Mouse (Mus musculus) heart, adult 2 months (tissue): ENCODE measurements around the gene Dtnbp1. TPM values are rescaled to one million over a fixed set of nuclear protein-coding genes. Genes with fewer than 3 reads are reported as not detected.
A peak's percentile ranks its signal among the peaks of the same experiment; 100 is the strongest.

ENCODE experiments used
- DNase-seq, 2 experiments: peaks; one replicate each; pipeline ENCODE4 v3.0.0; 2021
- H3K27ac ChIP-seq: fragments of 200-600 bp; 2 replicates; pipeline ENCODE4 v1.8.1; 2022
- H3K27me3 ChIP-seq: fragments of 200-500 bp; 2 replicates; pipeline ENCODE4 v1.6.1; 2012; ENCODE audit warnings: mild to moderate bottlenecking, low read length, inconsistent platforms, mixed read lengths; ENCODE audit not compliant: control insufficient read depth, insufficient read depth
- H3K36me3 ChIP-seq: fragments of 200-500 bp; 2 replicates; pipeline ENCODE4 v1.6.1; 2012; ENCODE audit warnings: low read length, inconsistent platforms; ENCODE audit not compliant: control insufficient read depth, insufficient read depth
- H3K4me1 ChIP-seq: fragments of 200-500 bp; 2 replicates; pipeline ENCODE4 v1.6.1; 2011; ENCODE audit warnings: low read length; ENCODE audit not compliant: control insufficient read depth, insufficient read depth
- H3K4me3 ChIP-seq: fragments of 200-600 bp; 2 replicates; pipeline ENCODE4 v1.8.1; 2022
- H3K79me2 ChIP-seq: fragments of 200-500 bp; replicated peaks from 2 replicates; pipeline ENCODE4 v1.6.1; 2012; ENCODE audit warnings: mild to moderate bottlenecking, inconsistent platforms, low read length, moderate library complexity, mixed read lengths; ENCODE audit not compliant: control insufficient read depth, insufficient read depth
- H3K9ac ChIP-seq: fragments of 200-500 bp; 2 replicates; pipeline ENCODE4 v1.6.1; 2012; ENCODE audit warnings: low read depth, mild to moderate bottlenecking, control low read depth, inconsistent platforms, low read length, mixed read lengths
- CTCF ChIP-seq: fragments of 200-600 bp; IDR thresholded peaks from 2 replicates; pipeline ENCODE4 v1.8.1; 2022; ENCODE audit warnings: antibody characterized with exemption, mild to moderate bottlenecking, moderate library complexity
- EP300 ChIP-seq: fragments of 200-500 bp; IDR thresholded peaks from 2 replicates; pipeline ENCODE4 v1.6.1; 2011; ENCODE audit warnings: low read depth, low read length, control low read depth; ENCODE audit not compliant: insufficient read depth
- POLR2A ChIP-seq: fragments of 200-500 bp; IDR thresholded peaks from 2 replicates; pipeline ENCODE4 v1.6.1; 2011; ENCODE audit warnings: mild to moderate bottlenecking, low read depth, low read length, control low read depth; ENCODE audit not compliant: insufficient read depth
- WGBS: fragments of 180-500 bp; shearing (Covaris S2); methylation state at CpG from one replicate; pipeline ENCODE4 v1.1.7; 2018; 5-methylcytosine and 5-hydroxymethylcytosine counted together
- intact Hi-C: fragments of 180-260 bp; cut with DNase I; formaldehyde crosslinking; loops from one replicate; pipeline ENCODE4 v1.15.1; 2025
- polyA plus RNA-seq: library from polyadenylated mRNA; depleted of rRNA; stranded (reverse); fragments of >200 nt; gene quantifications from 2 replicates; pipeline ENCODE4 v1.2.3, GENCODE M21; 2012
- total RNA-seq, 2 experiments: library from RNA; stranded (reverse); gene quantifications; 2 replicates each; pipeline ENCODE4 v1.2.3; 2021

The Dtnbp1 gene
- total and polyA plus RNA-seq, 3 experiments = 107 to 139 (median 122) TPM

DNA sequence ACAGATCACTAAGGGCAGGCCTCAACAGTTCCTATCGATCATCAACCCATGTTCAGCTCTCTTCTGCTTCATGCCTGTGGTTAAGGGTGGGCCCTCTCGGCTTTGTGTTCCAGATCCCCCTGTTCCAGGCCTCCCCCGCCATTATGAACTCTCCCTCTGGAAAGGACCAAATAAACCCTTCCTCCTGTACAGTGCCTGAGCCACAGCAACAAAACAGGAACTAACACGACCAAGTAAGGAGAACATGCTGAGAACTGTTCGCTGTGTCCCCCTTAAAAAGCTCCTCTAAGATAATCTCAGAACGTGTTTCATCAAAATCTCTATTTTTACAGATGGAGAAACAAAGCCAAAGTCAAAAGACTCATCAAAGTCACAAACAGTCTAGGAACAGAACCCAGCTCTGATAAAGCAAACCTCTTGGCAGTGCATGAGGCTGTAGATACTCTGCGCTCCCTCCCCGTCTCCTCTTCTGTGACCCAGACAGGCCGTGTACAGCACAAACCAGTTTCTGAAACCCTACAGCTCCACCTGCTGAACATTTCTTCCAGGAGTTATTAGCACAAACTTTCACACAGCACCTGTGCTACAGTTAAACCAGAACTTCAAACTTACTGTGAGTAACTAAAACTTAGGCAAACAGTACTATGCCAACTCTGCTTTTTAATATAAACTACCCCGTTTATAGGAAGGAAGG lies 49.4 kb downstream of the Dtnbp1 start:
- TF ChIP-seq POLR2A = no peak
- TF ChIP-seq CTCF = peak; percentile 72
- TF ChIP-seq EP300 = peak; percentile 66
- H3K79me2 ChIP-seq = no peaks in the 10 kb centered on the region
- H3K9ac ChIP-seq = no peak overlapping the region
- H3K27ac ChIP-seq = peak overlapping the region; percentile 50
- H3K27me3 ChIP-seq = no peaks in the 10 kb centered on the region
- peak in 1 of 2 experiments; percentile 58 for DNase-seq
- no peak overlapping the region for H3K4me3 ChIP-seq
- peaks cover 7% of the 10 kb centered on the region for H3K4me1 ChIP-seq
- intact Hi-C loops = loop anchor here (10.0 kb wide), 1 partner anchor 218 kb away; no protein-coding TSS in a partner anchor
- no peaks in the 10 kb centered on the region for H3K36me3 ChIP-seq
- 40% methylated on average over 10 of the region's 10 CpGs for WGBS

GRCm38 (mm10) chr13:44948320-44949250 lies 53.4 kb downstream of the Dtnbp1 start:
- H3K4me3 ChIP-seq = no peak overlapping the region
- TF ChIP-seq EP300 = no peak
- no peak for TF ChIP-seq POLR2A
- TF ChIP-seq CTCF = no peak
- H3K27me3 ChIP-seq = no peaks in the 10 kb centered on the region
- WGBS = 73% methylated on average over 16 of the region's 16 CpGs
- H3K4me1 ChIP-seq = peaks cover 7% of the 10 kb centered on the region
- H3K79me2 ChIP-seq = no peaks in the 10 kb centered on the region
- H3K9ac ChIP-seq = no peak overlapping the region
- H3K36me3 ChIP-seq = peaks cover 2% of the 10 kb centered on the region; the same call in 1 of the 2 replicates
- peak overlapping the region; percentile 51 for H3K27ac ChIP-seq
- DNase-seq = peak in 1 of 2 experiments; percentile 55
- intact Hi-C loops = loop anchor here (5.0 kb wide), 3 partner anchors 36 to 191 kb away; no protein-coding TSS in a partner anchor

DNA sequence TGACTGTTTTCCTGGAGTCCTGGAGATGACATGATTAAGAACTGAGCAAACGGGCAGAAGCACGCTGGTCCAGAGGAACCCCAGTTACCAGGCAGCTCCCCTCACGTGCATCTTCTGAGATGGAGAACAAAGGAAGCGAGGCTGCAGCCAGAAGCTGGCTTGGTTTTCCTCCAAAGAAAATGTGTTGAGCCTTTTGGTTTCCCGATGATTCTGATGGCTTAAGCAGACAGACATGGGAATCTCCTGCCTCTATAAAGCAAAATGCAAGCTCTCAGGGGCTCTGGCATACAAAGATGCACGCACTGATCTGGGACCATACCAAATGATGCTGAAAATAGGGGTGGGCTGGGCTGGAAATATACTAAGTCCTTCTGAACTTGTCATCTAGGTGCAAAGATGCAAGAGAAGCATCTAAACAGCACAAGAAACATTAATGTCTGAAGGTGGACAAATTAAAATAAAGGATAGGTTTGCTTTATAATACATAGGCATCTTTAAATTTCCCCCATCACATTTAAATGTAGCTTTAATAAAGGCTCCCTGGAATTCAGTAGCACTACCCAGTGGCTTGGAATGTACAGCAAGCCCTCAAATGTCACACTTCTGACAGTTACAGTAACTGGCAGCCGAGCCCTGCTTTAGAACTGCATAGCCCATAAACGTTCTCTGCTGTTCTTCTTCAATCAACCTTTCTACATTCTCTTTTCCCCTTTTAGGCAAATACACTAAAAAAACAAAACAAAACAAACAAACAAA lies 54.9 kb downstream of the Dtnbp1 start:
- TF ChIP-seq POLR2A (no peak), CTCF (no peak), EP300 (no peak)
- H3K4me3 ChIP-seq = no peak overlapping the region
- no peak overlapping the region for H3K27ac ChIP-seq
- 0 out of 2 replicates have a peak, but pooled peaks cover 2% of the 10 kb centered on the region for H3K79me2 ChIP-seq
- no peak for DNase-seq
- WGBS = 46% methylated on average over 8 of the region's 8 CpGs
- H3K36me3 ChIP-seq = peaks cover 2% of the 10 kb centered on the region; the same call in 1 of the 2 replicates
- no peak overlapping the region for H3K9ac ChIP-seq
- peaks cover 4% of the 10 kb centered on the region for H3K4me1 ChIP-seq
- no peaks in the 10 kb centered on the region for H3K27me3 ChIP-seq
- intact Hi-C loops = loop anchor here (5.0 kb wide), 3 partner anchors 35 to 190 kb away; no protein-coding TSS in a partner anchor

GRCm38 (mm10) chr13:44943618-44944017 lies 58.3 kb downstream of the Dtnbp1 start:
- H3K4me1 ChIP-seq = peaks cover 10% of the 10 kb centered on the region
- DNase-seq = no peak
- peaks cover 10% of the 10 kb centered on the region for H3K36me3 ChIP-seq
- 0 out of 2 replicates have a peak, but pooled peaks cover 2% of the 10 kb centered on the region for H3K79me2 ChIP-seq
- H3K27me3 ChIP-seq = no peaks in the 10 kb centered on the region
- intact Hi-C loops = no loop called here
- WGBS = 96% methylated on average over 2 of the region's 2 CpGs
- no peak overlapping the region for H3K4me3 ChIP-seq
- H3K9ac ChIP-seq = no peak overlapping the region
- TF ChIP-seq CTCF = no peak
- TF ChIP-seq EP300 = no peak
- no peak for TF ChIP-seq POLR2A
- H3K27ac ChIP-seq = no peak overlapping the region

DNA sequence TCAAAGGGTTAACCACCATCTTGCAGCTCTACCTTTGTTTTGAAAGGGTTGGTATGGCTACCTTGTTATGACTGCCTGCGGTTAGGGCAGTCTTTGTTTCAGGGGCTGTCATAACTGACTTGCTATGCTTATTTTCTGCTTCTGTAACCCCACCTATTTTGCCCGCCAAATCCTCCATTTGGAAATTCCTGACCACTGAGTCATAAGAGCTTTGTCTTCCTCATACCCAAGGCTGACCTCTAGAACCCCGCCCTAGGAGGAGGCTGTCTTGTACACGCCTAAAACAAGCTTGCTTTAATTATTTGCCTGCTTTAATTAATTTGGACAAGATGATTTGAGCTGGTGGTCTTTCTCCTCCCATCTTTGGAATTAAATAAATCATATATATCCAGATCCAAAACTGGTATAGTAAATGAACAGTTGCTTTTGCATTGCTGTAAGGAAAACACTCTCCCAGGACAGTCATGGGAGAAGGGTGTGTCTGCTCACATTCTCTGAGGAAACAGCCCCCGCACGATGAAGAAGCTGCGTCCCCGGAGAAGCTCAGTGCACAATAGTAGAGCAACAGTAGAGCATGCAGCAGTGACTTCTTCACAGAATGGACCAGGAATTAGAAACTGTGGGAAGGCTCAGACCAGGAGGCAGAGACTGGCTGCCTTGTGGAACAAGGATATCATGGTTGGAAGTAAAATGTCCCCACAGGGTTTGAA lies 62.5 kb downstream of the Dtnbp1 start:
- Histone ChIP-seq H3K4me1 (peaks cover 9% of the 10 kb centered on the region), H3K9ac (no peak overlapping the region), H3K27ac (peak overlapping the region; percentile 36; the same call in 1 of the 2 replicates), H3K27me3 (no peaks in the 10 kb centered on the region), H3K4me3 (no peak overlapping the region), H3K36me3 (peaks cover 8% of the 10 kb centered on the region), H3K79me2 (0 out of 2 replicates have a peak, but pooled peaks cover 2% of the 10 kb centered on the region)
- intact Hi-C loops = no loop called here
- 45% methylated on average over 8 of the region's 8 CpGs for WGBS
- DNase-seq = peak in 1 of 2 experiments; percentile 31
- TF ChIP-seq EP300 = no peak
- no peak for TF ChIP-seq CTCF
- no peak for TF ChIP-seq POLR2A
